Mouse (Mus musculus) neural tube, embryonic 11.5 days (tissue): Measurements from ENCODE around the gene Gm45062. TPM values are rescaled to one million over a fixed set of nuclear protein-coding genes. Genes with fewer than 3 reads are reported as not detected.
"Not testable (repeated sequence)": the region's sequence is repeated elsewhere in the genome, so short reads cannot be mapped to it uniquely, and the experiment has no call there.

ENCODE experiments used
- ATAC-seq: fragments of 200-750 bp; cut with Nextera tagmentation; 2 replicates; pipeline ENCODE4 v1.8.0; 2017; ENCODE audit warnings: moderate number of reproducible peaks, mild to moderate bottlenecking, moderate TSS enrichment, moderate library complexity; ENCODE audit not compliant: insufficient read depth, low FRiP score, low TSS enrichment
- DNase-seq: peaks from one replicate; pipeline ENCODE4 v3.0.0-alpha.2; 2015; ENCODE audit warnings: low spot score
- H3K27ac ChIP-seq: fragments of 300-500 bp; sonication (generic); 2 replicates; pipeline ENCODE4 v1.5.1; 2014; ENCODE audit warnings: low read depth, mild to moderate bottlenecking, low read length
- H3K27me3 ChIP-seq: fragments of 300-500 bp; sonication (generic); 2 replicates; pipeline ENCODE4 v1.6.1; 2014; ENCODE audit warnings: mild to moderate bottlenecking, low read length, mixed read lengths; ENCODE audit not compliant: control insufficient read depth, insufficient read depth
- H3K36me3 ChIP-seq: fragments of 300-500 bp; sonication (generic); 2 replicates; pipeline ENCODE4 v1.6.1; 2014; ENCODE audit warnings: mild to moderate bottlenecking, low read length, moderate library complexity, mixed read lengths; ENCODE audit not compliant: control insufficient read depth, insufficient read depth
- H3K4me1 ChIP-seq: fragments of 300-500 bp; sonication (generic); 2 replicates; pipeline ENCODE4 v1.6.1; 2014; ENCODE audit warnings: low read length, mixed read lengths; ENCODE audit not compliant: control insufficient read depth, insufficient read depth
- H3K4me2 ChIP-seq: fragments of 300-500 bp; sonication (generic); 2 replicates; pipeline ENCODE4 v1.6.1; 2014; ENCODE audit warnings: low read depth, mild to moderate bottlenecking, moderate library complexity
- H3K4me3 ChIP-seq: fragments of 300-500 bp; sonication (generic); 2 replicates; pipeline ENCODE4 v1.5.1; 2014; ENCODE audit warnings: low read depth, low read length
- H3K9ac ChIP-seq: fragments of 300-500 bp; sonication (generic); 2 replicates; pipeline ENCODE4 v1.6.1; 2014; ENCODE audit warnings: mild to moderate bottlenecking, low read length
- H3K9me3 ChIP-seq: fragments of 300-500 bp; sonication (generic); 2 replicates; pipeline ENCODE4 v1.6.1; 2016; ENCODE audit warnings: low read length; ENCODE audit not compliant: control insufficient read depth
- WGBS: fragments of 180-500 bp; shearing (Covaris S2); extraction: QIAGEN DNeasy Blood & Tissue Kit; methylation state at CpG from one replicate; pipeline ENCODE4 v1.1.7; 2014; 5-methylcytosine and 5-hydroxymethylcytosine counted together
- polyA plus RNA-seq: library from polyadenylated mRNA; unstranded; fragments of >200 nt; fragmentation: Nextera tagmentation; extraction: Ambion mirVana; gene quantifications from 2 replicates; pipeline ENCODE4 v1.2.1, GENCODE M21; 2014

Gene Gm45062
- polyA plus RNA-seq, 1 experiment from 2014 or later = 18.3 TPM

- Histone ChIP-seq H3K4me3 (no peak overlapping the region), H3K4me2 (no peak overlapping the region), H3K27me3 (no peaks in the 10 kb centered on the region), H3K9ac (no peak overlapping the region), H3K4me1 (no peaks in the 10 kb centered on the region), H3K9me3 (no peaks in the 10 kb centered on the region), H3K27ac (no peak overlapping the region), H3K36me3 (no peaks in the 10 kb centered on the region)
- no peak for ATAC-seq
- 89% methylated on average over 6 of the region's 6 CpGs for WGBS
- DNase-seq = no peak
Observed at GRCm38 (mm10) chr6:8299066-8299863, 40.0 kb downstream of the Gm45062 start.

- H3K4me3 ChIP-seq = no peak overlapping the region
- no peak for ATAC-seq
- 75% methylated on average over 6 of the region's 6 CpGs for WGBS
Observed at GRCm38 (mm10) chr6:8307878-8308775, 48.9 kb downstream of the Gm45062 start.

DNA sequence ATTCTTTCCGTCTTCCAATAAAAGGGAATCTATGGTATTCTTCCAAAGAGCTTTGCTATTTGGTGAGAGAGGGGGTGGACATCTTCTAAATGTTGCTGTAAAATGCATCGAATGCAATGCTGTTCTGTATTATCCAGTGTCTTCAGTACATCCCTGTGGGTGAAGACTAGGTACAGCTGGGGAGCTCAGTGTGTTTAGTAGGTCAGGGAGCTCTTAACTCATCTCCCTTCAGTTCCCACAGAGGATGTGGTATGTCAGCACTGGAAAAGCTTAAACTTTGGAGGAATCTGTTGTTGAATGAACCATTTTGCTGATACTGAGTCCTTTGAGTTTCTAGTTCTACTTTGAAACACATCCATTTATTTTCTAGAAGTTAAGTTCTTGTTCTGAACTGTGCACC, 53.3 kb downstream of the Gm45062 start:
- H3K27me3 ChIP-seq = no peaks in the 10 kb centered on the region
- no peak for ATAC-seq
- H3K9me3 ChIP-seq = no peaks in the 10 kb centered on the region
- no peak for DNase-seq
- H3K4me2 ChIP-seq = no peak overlapping the region
- H3K4me1 ChIP-seq = no peaks in the 10 kb centered on the region
- H3K4me3 ChIP-seq = no peak overlapping the region
- H3K36me3 ChIP-seq = no peaks in the 10 kb centered on the region
- 90% methylated on average over 2 of the region's 2 CpGs for WGBS
- H3K27ac ChIP-seq = no peak overlapping the region
- no peak overlapping the region for H3K9ac ChIP-seq

More at GRCm38 (mm10) chr6:8307878-8308775, 48.9 kb downstream of the Gm45062 start:
- H3K27me3 ChIP-seq = no peaks in the 10 kb centered on the region
- DNase-seq = no peak
- H3K27ac ChIP-seq = no peak overlapping the region
- H3K4me2 ChIP-seq = no peak overlapping the region
- H3K4me1 ChIP-seq = no peaks in the 10 kb centered on the region
- H3K9me3 ChIP-seq = no peaks in the 10 kb centered on the region
- H3K9ac ChIP-seq = no peak overlapping the region
- no peaks in the 10 kb centered on the region for H3K36me3 ChIP-seq

- no peak for ATAC-seq
- Histone ChIP-seq H3K9ac (no peak overlapping the region), H3K4me2 (no peak overlapping the region), H3K27me3 (no peaks in the 10 kb centered on the region), H3K4me1 (no peaks in the 10 kb centered on the region), H3K9me3 (no peaks in the 10 kb centered on the region), H3K27ac (no peak overlapping the region), H3K36me3 (no peaks in the 10 kb centered on the region), H3K4me3 (no peak overlapping the region)
- no peak for DNase-seq
Observed at GRCm38 (mm10) chr6:8316201-8316600, 57.0 kb downstream of the Gm45062 start.

- H3K9me3 ChIP-seq = no peaks in the 10 kb centered on the region
- no peak for DNase-seq
- no peak overlapping the region for H3K4me3 ChIP-seq
- H3K27me3 ChIP-seq = no peaks in the 10 kb centered on the region
- no peaks in the 10 kb centered on the region for H3K36me3 ChIP-seq
- no peak for ATAC-seq
- 97% methylated on average over 2 of the region's 2 CpGs for WGBS
- no peaks in the 10 kb centered on the region for H3K4me1 ChIP-seq
- H3K9ac ChIP-seq = no peak overlapping the region
- no peak overlapping the region for H3K4me2 ChIP-seq
- H3K27ac ChIP-seq = no peak overlapping the region
Observed at GRCm38 (mm10) chr6:8319591-8319990, 60.3 kb downstream of the Gm45062 start.

- not testable (repeated sequence) for H3K9ac ChIP-seq, H3K4me2 ChIP-seq, H3K27me3 ChIP-seq, H3K4me1 ChIP-seq, H3K36me3 ChIP-seq, H3K4me3 ChIP-seq, H3K9me3 ChIP-seq, ATAC-seq, DNase-seq, H3K27ac ChIP-seq
- 94% methylated on average over 3 of the region's 3 CpGs for WGBS
Observed at GRCm38 (mm10) chr6:8331496-8331895, 72.2 kb downstream of the Gm45062 start.

GRCm38 (mm10) chr6:8333380-8333779, 74.1 kb downstream of the Gm45062 start:
- H3K9ac ChIP-seq = no peak overlapping the region
- 90% methylated on average over 1 of the region's 1 CpGs for WGBS
- H3K4me1 ChIP-seq = no peaks in the 10 kb centered on the region
- DNase-seq = no peak
- H3K36me3 ChIP-seq = no peaks in the 10 kb centered on the region
- H3K4me2 ChIP-seq = no peak overlapping the region
- ATAC-seq = no peak
- no peaks in the 10 kb centered on the region for H3K9me3 ChIP-seq
- H3K4me3 ChIP-seq = no peak overlapping the region
- H3K27ac ChIP-seq = no peak overlapping the region
- H3K27me3 ChIP-seq = no peaks in the 10 kb centered on the region

DNA sequence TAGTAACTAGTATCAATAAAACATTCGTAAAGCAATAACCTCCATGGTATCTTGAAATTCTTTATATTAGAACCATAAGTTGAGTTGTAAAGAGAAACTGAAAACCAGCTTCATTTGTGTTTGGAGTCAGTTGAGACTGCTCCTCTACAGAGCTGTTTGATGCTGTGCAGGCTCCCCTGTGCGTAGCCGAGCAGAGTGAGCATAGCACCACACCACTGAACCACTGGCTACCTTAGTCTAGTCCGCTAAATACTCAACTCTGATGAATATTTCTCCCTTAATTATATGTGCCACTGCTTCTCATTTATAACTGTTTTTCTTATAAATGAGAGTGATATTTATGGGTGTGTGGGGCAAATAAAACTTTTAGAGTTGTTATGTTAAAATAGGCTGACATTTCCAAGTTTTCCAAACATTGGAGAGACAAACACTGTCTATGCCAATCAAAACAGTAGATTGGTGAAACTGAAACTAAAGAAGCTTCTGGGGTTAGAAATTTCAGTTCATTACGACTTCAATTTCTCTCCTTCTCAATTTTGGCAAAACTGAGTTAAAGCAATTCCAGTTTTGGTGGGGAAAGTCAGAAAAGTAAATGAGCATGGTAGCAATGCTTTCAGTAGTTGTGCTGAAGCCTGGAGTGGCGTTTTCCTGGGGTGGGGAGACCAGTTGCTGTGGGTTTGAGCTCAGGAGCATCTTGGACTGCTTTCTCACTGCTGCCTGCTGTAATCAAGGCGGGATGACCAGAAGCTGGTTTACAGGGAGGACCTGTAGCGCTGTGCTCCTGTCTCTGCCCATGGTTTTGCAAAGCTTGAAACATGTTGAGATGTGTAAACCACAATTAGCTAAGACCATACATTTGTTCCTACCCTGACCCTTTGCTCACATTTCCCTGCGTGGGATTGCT, 77.5 kb downstream of the Gm45062 start:
- H3K27me3 ChIP-seq = no peaks in the 10 kb centered on the region
- H3K4me2 ChIP-seq = no peak overlapping the region
- WGBS = 85% methylated on average over 9 of the region's 9 CpGs
- no peak overlapping the region for H3K4me3 ChIP-seq
- no peaks in the 10 kb centered on the region for H3K36me3 ChIP-seq
- no peak overlapping the region for H3K27ac ChIP-seq
- H3K4me1 ChIP-seq = no peaks in the 10 kb centered on the region
- ATAC-seq (no peak), DNase-seq (no peak)
- H3K9me3 ChIP-seq = no peaks in the 10 kb centered on the region
- H3K9ac ChIP-seq = no peak overlapping the region
